Mouse (Mus musculus) thymus, postnatal 25 days (tissue): ENCODE results near the gene Tenm4.

Experiments
- DNase-seq: peaks from one replicate; pipeline ENCODE4 v3.0.0; 2022

Gene Tenm4

GRCm38 (mm10) chr7:96792456-96793229 lies 621.6 kb downstream of the Tenm4 start:
- no peak for DNase-seq

- DNase-seq, result no peak
These were observed 625.1 kb downstream of the Tenm4 start for GRCm38 (mm10) chr7:96796033-96796741.

GRCm38 (mm10) chr7:96796788-96797485 lies 625.9 kb downstream of the Tenm4 start:
- DNase-seq, result no peak

GRCm38 (mm10) chr7:96797716-96798332 lies 626.8 kb downstream of the Tenm4 start:
- no peak for DNase-seq

GRCm38 (mm10) chr7:96799816-96800215 lies 628.8 kb downstream of the Tenm4 start:
- DNase-seq, result no peak

GRCm38 (mm10) chr7:96801368-96801767 lies 630.3 kb downstream of the Tenm4 start:
- DNase-seq, result no peak

GRCm38 (mm10) chr7:96802216-96802615 lies 631.2 kb downstream of the Tenm4 start:
- no peak for DNase-seq

GRCm38 (mm10) chr7:96806561-96806960 lies 635.5 kb downstream of the Tenm4 start:
- no peak for DNase-seq

- no peak for DNase-seq
These were observed 636.4 kb downstream of the Tenm4 start for GRCm38 (mm10) chr7:96807281-96808058.

GRCm38 (mm10) chr7:96808059-96808646 lies 637.1 kb downstream of the Tenm4 start:
- DNase-seq, result no peak

- DNase-seq, result no peak
These were observed 640.6 kb downstream of the Tenm4 start for GRCm38 (mm10) chr7:96811691-96812090.

- no peak for DNase-seq
These were observed 642.0 kb downstream of the Tenm4 start for GRCm38 (mm10) chr7:96813036-96813435.

- no peak for DNase-seq
These were observed 642.7 kb downstream of the Tenm4 start for GRCm38 (mm10) chr7:96813497-96814400.

GRCm38 (mm10) chr7:96814581-96814980 lies 643.5 kb downstream of the Tenm4 start:
- no peak for DNase-seq

GRCm38 (mm10) chr7:96817030-96817674 lies 646.1 kb downstream of the Tenm4 start:
- no peak for DNase-seq

GRCm38 (mm10) chr7:96818236-96818916 lies 647.3 kb downstream of the Tenm4 start:
- DNase-seq, result no peak

- DNase-seq, result no peak
These were observed 648.5 kb downstream of the Tenm4 start for GRCm38 (mm10) chr7:96819538-96819937.

- no peak for DNase-seq
These were observed 649.3 kb downstream of the Tenm4 start for GRCm38 (mm10) chr7:96820343-96820742.

GRCm38 (mm10) chr7:96826101-96826500 lies 655.1 kb downstream of the Tenm4 start:
- DNase-seq, result no peak

GRCm38 (mm10) chr7:96826672-96827071 lies 655.6 kb downstream of the Tenm4 start:
- no peak for DNase-seq
